Mouse (Mus musculus) hindbrain, postnatal 0 days (tissue): ENCODE measurements at regions not wholly inside any gene's neighbourhood (a gene's known extent, or its start where the extent isn't known, plus 50 kb on each side); places are given as distances from the start of the nearest gene placed in this dataset.

ENCODE experiments used
- ATAC-seq: fragments of 200-750 bp; cut with Nextera tagmentation; 2 replicates; pipeline ENCODE4 v1.8.0; 2017; ENCODE audit warnings: mild to moderate bottlenecking, moderate TSS enrichment, moderate library complexity
- DNase-seq: peaks from one replicate; pipeline ENCODE4 v3.0.0-alpha.2; 2015; ENCODE audit warnings: low spot score
- H3K27ac ChIP-seq: fragments of 300-500 bp; sonication (generic); 2 replicates; pipeline ENCODE4 v1.5.1; 2014; ENCODE audit warnings: mild to moderate bottlenecking
- H3K27me3 ChIP-seq: fragments of 300-500 bp; sonication (generic); 2 replicates; pipeline ENCODE4 v1.6.1; 2014; ENCODE audit warnings: low read length, mixed read lengths; ENCODE audit not compliant: insufficient read depth
- H3K36me3 ChIP-seq: fragments of 300-500 bp; sonication (generic); 2 replicates; pipeline ENCODE4 v1.6.1; 2014; ENCODE audit warnings: low read length, mixed read lengths; ENCODE audit not compliant: insufficient read depth
- H3K4me1 ChIP-seq: fragments of 300-500 bp; sonication (generic); 2 replicates; pipeline ENCODE4 v1.6.1; 2014; ENCODE audit warnings: antibody characterized with exemption, low read length, mixed read lengths; ENCODE audit not compliant: insufficient read depth
- H3K4me2 ChIP-seq: fragments of 300-500 bp; sonication (generic); 2 replicates; pipeline ENCODE4 v1.6.1; 2014; ENCODE audit warnings: low read depth, mild to moderate bottlenecking, low read length, moderate library complexity, mixed read lengths
- H3K4me3 ChIP-seq: fragments of 300-500 bp; sonication (generic); 2 replicates; pipeline ENCODE4 v1.5.1; 2014; ENCODE audit warnings: low read length
- H3K9ac ChIP-seq: fragments of 300-500 bp; sonication (generic); replicated peaks from 2 replicates; pipeline ENCODE4 v1.6.1; 2014; ENCODE audit warnings: mild to moderate bottlenecking, low read length, moderate library complexity, mixed read lengths
- H3K9me3 ChIP-seq: fragments of 300-500 bp; sonication (generic); 2 replicates; pipeline ENCODE4 v1.6.1; 2016; ENCODE audit warnings: low read length, mixed read lengths
- CTCF ChIP-seq: IDR thresholded peaks from 2 replicates; pipeline ENCODE4 v1.5.1; 2016; ENCODE audit warnings: antibody characterized with exemption, control low read depth, low read depth
- WGBS: fragments of 180-500 bp; shearing (Covaris S2); extraction: QIAGEN DNeasy Blood & Tissue Kit; methylation state at CpG from one replicate; pipeline ENCODE4 v1.1.7; 2014; 5-methylcytosine and 5-hydroxymethylcytosine counted together

GRCm38 (mm10) chr7:55519579-55519978 is 248.4 kb upstream of the Siglech start:
- H3K27me3 ChIP-seq: no peaks in the 10 kb centered on the region
- no peak for DNase-seq
- no peaks in the 10 kb centered on the region for H3K36me3 ChIP-seq
- no peak overlapping the region for H3K9ac ChIP-seq
- WGBS: 84% methylated on average over 3 of the region's 3 CpGs
- H3K27ac ChIP-seq: no peak overlapping the region
- no peaks in the 10 kb centered on the region for H3K4me1 ChIP-seq
- H3K4me2 ChIP-seq: no peak overlapping the region
- ATAC-seq: no peak
- no peak for TF ChIP-seq CTCF
- H3K4me3 ChIP-seq: no peak overlapping the region
- no peaks in the 10 kb centered on the region for H3K9me3 ChIP-seq

GRCm38 (mm10) chr7:55539827-55540320 is 228.1 kb upstream of the Siglech start:
- Histone ChIP-seq H3K4me3 (no peak overlapping the region), H3K27me3 (no peaks in the 10 kb centered on the region), H3K27ac (no peak overlapping the region), H3K36me3 (no peaks in the 10 kb centered on the region), H3K9ac (no peak overlapping the region), H3K9me3 (no peaks in the 10 kb centered on the region), H3K4me2 (no peak overlapping the region), H3K4me1 (no peaks in the 10 kb centered on the region)
- DNase-seq: no peak
- TF ChIP-seq CTCF: no peak
- ATAC-seq: no peak
- WGBS: 82% methylated on average over 4 of the region's 4 CpGs

GRCm38 (mm10) chr7:55549211-55549610 is 218.8 kb upstream of the Siglech start:
- Histone ChIP-seq H3K4me2 (no peak overlapping the region), H3K27me3 (no peaks in the 10 kb centered on the region), H3K4me3 (no peak overlapping the region), H3K9ac (no peak overlapping the region), H3K4me1 (no peaks in the 10 kb centered on the region), H3K27ac (no peak overlapping the region), H3K9me3 (no peaks in the 10 kb centered on the region), H3K36me3 (no peaks in the 10 kb centered on the region)
- ATAC-seq (peak; percentile 49; the same call in 1 of the 2 replicates), DNase-seq (peak; percentile 58)
- no peak for TF ChIP-seq CTCF
- 48% methylated on average over 3 of the region's 3 CpGs for whole genome bisulfite sequencing

- no peak for ATAC-seq
Observed at GRCm38 (mm10) chr7:55573339-55573738, 194.6 kb upstream of the Siglech start.

GRCm38 (mm10) chr7:55581034-55581926 is 186.7 kb upstream of the Siglech start:
- WGBS: 89% methylated on average over 2 of the region's 2 CpGs
- ATAC-seq (0 out of 2 replicates have a peak, but pooled peaks have one; percentile 32), DNase-seq (no peak)
- Histone ChIP-seq H3K27me3 (no peaks in the 10 kb centered on the region), H3K9me3 (no peaks in the 10 kb centered on the region), H3K36me3 (no peaks in the 10 kb centered on the region), H3K4me3 (no peak overlapping the region), H3K27ac (no peak overlapping the region), H3K4me2 (no peak overlapping the region), H3K9ac (no peak overlapping the region), H3K4me1 (no peaks in the 10 kb centered on the region)
- TF ChIP-seq CTCF: no peak

More at GRCm38 (mm10) chr7:55573339-55573738, 194.6 kb upstream of the Siglech start:
- no peak overlapping the region for H3K4me3 ChIP-seq
- DNase-seq: no peak
- H3K4me1 ChIP-seq: no peaks in the 10 kb centered on the region
- 92% methylated on average over 7 of the region's 7 CpGs for WGBS
- no peak overlapping the region for H3K9ac ChIP-seq
- no peak overlapping the region for H3K27ac ChIP-seq
- H3K9me3 ChIP-seq: no peaks in the 10 kb centered on the region
- no peak overlapping the region for H3K4me2 ChIP-seq
- no peaks in the 10 kb centered on the region for H3K36me3 ChIP-seq
- no peaks in the 10 kb centered on the region for H3K27me3 ChIP-seq
- TF ChIP-seq CTCF: no peak
